Mouse (Mus musculus) lung, embryonic 15.5 days (tissue): ENCODE measurements at regions not wholly inside any gene's neighbourhood (a gene's known extent, or its start where the extent isn't known, plus 50 kb on each side); places are given as distances from the start of the nearest gene placed in this dataset.

Experiments used
- ATAC-seq: fragments of 200-750 bp; cut with Nextera tagmentation; 2 replicates; pipeline ENCODE4 v1.8.0; 2017; ENCODE audit warnings: moderate number of reproducible peaks, borderline replicate concordance; ENCODE audit not compliant: low FRiP score, low TSS enrichment; ENCODE audit errors: extremely low read depth
- H3K27ac ChIP-seq: fragments of 300-500 bp; sonication (generic); 2 replicates; pipeline ENCODE4 v1.5.1; 2015; ENCODE audit warnings: moderate library complexity, mild to moderate bottlenecking, inconsistent platforms
- H3K27me3 ChIP-seq: fragments of 300-500 bp; sonication (generic); 2 replicates; pipeline ENCODE4 v1.6.1; 2015; ENCODE audit warnings: inconsistent platforms
- H3K36me3 ChIP-seq: fragments of 300-500 bp; sonication (generic); 2 replicates; pipeline ENCODE4 v1.6.1; 2015; ENCODE audit warnings: inconsistent platforms
- H3K4me1 ChIP-seq: fragments of 300-500 bp; sonication (generic); 2 replicates; pipeline ENCODE4 v1.6.1; 2015; ENCODE audit warnings: inconsistent platforms
- H3K4me2 ChIP-seq: fragments of 300-500 bp; sonication (generic); 2 replicates; pipeline ENCODE4 v1.6.1; 2015; ENCODE audit warnings: inconsistent platforms, mild to moderate bottlenecking, moderate library complexity
- H3K4me3 ChIP-seq: fragments of 300-500 bp; sonication (generic); 2 replicates; pipeline ENCODE4 v1.5.1; 2015; ENCODE audit warnings: mild to moderate bottlenecking, inconsistent platforms
- H3K9ac ChIP-seq: fragments of 300-500 bp; sonication (generic); 2 replicates; pipeline ENCODE4 v1.6.1; 2015; ENCODE audit warnings: inconsistent platforms
- H3K9me3 ChIP-seq: fragments of 300-500 bp; sonication (generic); 2 replicates; pipeline ENCODE4 v1.6.1; 2016; ENCODE audit warnings: inconsistent platforms
- WGBS: fragments of 180-500 bp; shearing (Covaris S2); methylation state at CpG from one replicate; pipeline ENCODE4 v1.1.7; 2015; 5-methylcytosine and 5-hydroxymethylcytosine counted together

DNA sequence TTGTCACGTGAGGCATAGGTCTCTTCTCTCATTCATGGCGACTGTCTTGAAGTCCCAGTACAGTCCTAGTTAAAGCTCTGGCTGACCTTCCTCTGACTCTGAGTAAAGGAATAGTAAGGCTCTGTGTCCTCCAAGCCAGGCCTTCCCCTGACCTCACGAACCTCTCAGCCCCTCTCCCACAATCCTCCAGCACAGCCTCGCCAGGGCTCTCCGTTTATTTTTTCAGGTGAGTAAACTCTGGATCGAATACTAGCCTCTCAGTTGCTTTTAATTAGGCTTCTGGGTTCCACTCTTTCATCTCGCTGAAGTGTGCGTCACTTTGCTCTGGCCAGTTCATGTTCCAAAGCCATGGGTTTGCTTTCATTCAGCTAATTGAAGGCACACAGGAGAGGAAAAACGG, 133.8 kb downstream of the Mylk4 start:
- Histone ChIP-seq H3K4me3 (no peak overlapping the region), H3K27ac (no peak overlapping the region), H3K36me3 (no peaks in the 10 kb centered on the region), H3K27me3 (peaks cover 17% of the 10 kb centered on the region; the same call in 1 of the 2 replicates), H3K9me3 (no peaks in the 10 kb centered on the region), H3K4me1 (no peaks in the 10 kb centered on the region), H3K9ac (no peak overlapping the region), H3K4me2 (no peak overlapping the region)
- WGBS, result 42% methylated on average over 9 of the region's 9 CpGs
- ATAC-seq, result no peak

DNA sequence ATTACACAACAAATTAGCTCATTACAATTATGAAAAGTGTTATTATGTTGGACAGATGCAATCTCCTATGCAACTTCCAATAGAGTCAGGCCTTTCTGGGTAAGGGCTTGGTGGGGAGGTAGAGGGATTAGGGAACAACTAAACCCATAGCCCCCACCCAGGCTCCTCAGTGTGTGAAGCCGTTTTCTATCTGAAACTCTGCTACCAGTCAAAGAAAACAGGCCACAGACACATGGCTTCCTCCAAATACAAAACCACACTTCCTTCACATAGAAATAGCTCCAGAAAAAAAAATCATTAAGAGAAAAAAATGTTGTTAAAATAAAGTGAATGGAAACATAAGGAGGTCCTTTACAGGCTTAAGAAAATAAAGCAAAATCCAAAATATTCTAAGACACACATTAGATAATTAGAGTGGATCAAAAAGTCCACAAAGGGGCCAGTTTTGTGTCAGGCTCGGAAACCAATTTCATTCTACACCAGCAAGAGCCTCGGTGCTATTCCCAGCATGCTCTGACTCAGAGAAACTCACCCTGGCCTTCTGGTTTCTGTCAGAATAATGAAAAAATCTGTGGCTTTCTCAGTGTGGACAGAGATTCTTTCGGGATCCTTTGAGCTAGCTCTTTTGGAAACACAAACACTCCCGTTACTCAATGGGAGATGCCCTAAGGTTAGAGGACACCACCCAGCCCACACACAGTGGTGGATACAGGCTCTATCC, 140.6 kb downstream of the Mylk4 start:
- WGBS, result 57% methylated on average over 5 of the region's 5 CpGs
- ATAC-seq, result no peak

GRCm38 (mm10) chr13:32640941-32641340, 142.8 kb downstream of the Mylk4 start:
- Histone ChIP-seq H3K36me3 (no peaks in the 10 kb centered on the region), H3K4me2 (no peak overlapping the region), H3K4me1 (no peaks in the 10 kb centered on the region), H3K27me3 (no peaks in the 10 kb centered on the region), H3K27ac (no peak overlapping the region), H3K4me3 (no peak overlapping the region), H3K9me3 (no peaks in the 10 kb centered on the region), H3K9ac (no peak overlapping the region)
- no peak for ATAC-seq
- 89% methylated on average over 2 of the region's 2 CpGs for WGBS

More for the DNA sequence above, 140.6 kb downstream of the Mylk4 start:
- Histone ChIP-seq H3K9ac (no peak overlapping the region), H3K36me3 (no peaks in the 10 kb centered on the region), H3K9me3 (no peaks in the 10 kb centered on the region), H3K4me3 (no peak overlapping the region), H3K4me2 (no peak overlapping the region), H3K27me3 (no peaks in the 10 kb centered on the region), H3K4me1 (no peaks in the 10 kb centered on the region), H3K27ac (no peak overlapping the region)

DNA sequence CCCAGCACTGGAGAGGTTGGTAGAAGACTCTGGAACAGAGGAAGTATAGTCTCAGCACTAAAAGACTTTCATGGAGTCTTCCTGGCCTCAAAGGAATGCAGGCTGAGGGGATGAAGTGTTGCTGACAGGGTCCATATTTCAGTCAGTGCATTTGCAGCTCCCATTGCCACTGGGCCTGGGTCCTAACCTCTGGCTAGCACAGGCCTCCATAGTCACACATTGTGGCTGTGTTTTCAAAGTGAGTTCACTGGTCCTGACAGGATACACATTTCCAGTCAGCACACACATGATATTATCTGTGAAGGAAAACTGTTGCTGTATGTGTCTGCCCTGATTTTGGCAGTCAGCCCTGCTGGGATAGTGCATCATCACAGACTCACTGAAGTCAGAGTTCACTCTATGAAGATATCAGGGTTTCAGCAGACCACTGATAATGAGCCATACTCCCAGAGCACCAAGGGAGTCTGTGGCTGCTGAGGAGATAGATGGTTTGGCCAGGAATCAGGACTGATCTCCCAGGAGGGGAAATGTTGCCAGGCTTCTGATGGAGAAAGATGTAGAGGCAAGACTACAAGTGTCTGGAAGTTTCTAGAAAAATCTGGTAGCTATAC, 153.5 kb downstream of the Mylk4 start:
- H3K4me3 ChIP-seq, result no peak overlapping the region
- H3K27ac ChIP-seq, result no peak overlapping the region
- H3K4me1 ChIP-seq, result peaks cover 10% of the 10 kb centered on the region; the same call in 1 of the 2 replicates
- no peaks in the 10 kb centered on the region for H3K9me3 ChIP-seq
- peaks cover 20% of the 10 kb centered on the region; the same call in 1 of the 2 replicates for H3K27me3 ChIP-seq
- H3K9ac ChIP-seq, result no peak overlapping the region
- no peak overlapping the region for H3K4me2 ChIP-seq
- no peaks in the 10 kb centered on the region for H3K36me3 ChIP-seq
- ATAC-seq, result peak; percentile 96

DNA sequence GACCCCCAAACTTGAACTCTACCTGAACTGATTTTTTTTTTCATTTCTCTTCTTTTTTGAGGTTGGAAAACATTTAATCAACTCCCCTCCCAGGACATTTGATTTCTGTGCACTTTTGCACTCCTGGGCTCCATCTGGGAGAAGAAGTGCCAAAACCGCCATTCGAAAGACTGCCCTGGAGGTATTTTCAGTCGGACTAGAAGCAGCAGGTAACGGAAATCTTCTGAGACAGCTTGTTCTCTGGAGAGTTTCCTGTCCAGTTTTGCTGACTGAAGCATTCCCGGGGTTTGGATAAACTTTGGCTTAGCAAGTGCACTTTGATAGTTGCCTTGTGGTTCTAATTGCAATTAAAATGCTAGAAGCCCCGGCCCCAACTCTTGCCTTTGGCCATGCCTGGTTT, 169.8 kb downstream of the Mylk4 start:
- Histone ChIP-seq H3K9me3 (no peaks in the 10 kb centered on the region), H3K4me1 (peaks cover 11% of the 10 kb centered on the region; the same call in 1 of the 2 replicates), H3K4me3 (no peak overlapping the region), H3K36me3 (no peaks in the 10 kb centered on the region), H3K27me3 (no peaks in the 10 kb centered on the region; the same call in 1 of the 2 replicates), H3K9ac (no peak overlapping the region), H3K4me2 (no peak overlapping the region), H3K27ac (no peak overlapping the region)
- no peak for ATAC-seq
- WGBS, result 46% methylated on average over 6 of the region's 6 CpGs

GRCm38 (mm10) chr13:32611551-32612295, 172.0 kb downstream of the Mylk4 start:
- 28% methylated on average over 13 of the region's 13 CpGs for WGBS
- Histone ChIP-seq H3K4me1 (peaks cover 11% of the 10 kb centered on the region; the same call in 1 of the 2 replicates), H3K36me3 (no peaks in the 10 kb centered on the region), H3K9me3 (no peaks in the 10 kb centered on the region), H3K4me3 (no peak overlapping the region), H3K9ac (no peak overlapping the region), H3K27ac (no peak overlapping the region), H3K4me2 (no peak overlapping the region), H3K27me3 (no peaks in the 10 kb centered on the region; the same call in 1 of the 2 replicates)
- ATAC-seq, result no peak

GRCm38 (mm10) chr13:32610970-32611369, 172.8 kb downstream of the Mylk4 start:
- Histone ChIP-seq H3K4me2 (no peak overlapping the region), H3K4me3 (no peak overlapping the region), H3K27ac (no peak overlapping the region), H3K9ac (no peak overlapping the region), H3K36me3 (no peaks in the 10 kb centered on the region), H3K4me1 (peaks cover 11% of the 10 kb centered on the region; the same call in 1 of the 2 replicates), H3K9me3 (no peaks in the 10 kb centered on the region), H3K27me3 (no peaks in the 10 kb centered on the region; the same call in 1 of the 2 replicates)
- ATAC-seq, result no peak
- 7% methylated on average over 5 of the region's 5 CpGs for WGBS

- H3K4me1 ChIP-seq, result peaks cover 11% of the 10 kb centered on the region; the same call in 1 of the 2 replicates
- no peaks in the 10 kb centered on the region for H3K36me3 ChIP-seq
- no peaks in the 10 kb centered on the region; the same call in 1 of the 2 replicates for H3K27me3 ChIP-seq
- H3K4me3 ChIP-seq, result no peak overlapping the region
- H3K4me2 ChIP-seq, result no peak overlapping the region
- H3K9ac ChIP-seq, result no peak overlapping the region
- no peak overlapping the region for H3K27ac ChIP-seq
- no peak for ATAC-seq
- WGBS, result 78% methylated on average over 3 of the region's 3 CpGs
- H3K9me3 ChIP-seq, result no peaks in the 10 kb centered on the region
Measured at GRCm38 (mm10) chr13:32608413-32608812, 175.3 kb downstream of the Mylk4 start.

DNA sequence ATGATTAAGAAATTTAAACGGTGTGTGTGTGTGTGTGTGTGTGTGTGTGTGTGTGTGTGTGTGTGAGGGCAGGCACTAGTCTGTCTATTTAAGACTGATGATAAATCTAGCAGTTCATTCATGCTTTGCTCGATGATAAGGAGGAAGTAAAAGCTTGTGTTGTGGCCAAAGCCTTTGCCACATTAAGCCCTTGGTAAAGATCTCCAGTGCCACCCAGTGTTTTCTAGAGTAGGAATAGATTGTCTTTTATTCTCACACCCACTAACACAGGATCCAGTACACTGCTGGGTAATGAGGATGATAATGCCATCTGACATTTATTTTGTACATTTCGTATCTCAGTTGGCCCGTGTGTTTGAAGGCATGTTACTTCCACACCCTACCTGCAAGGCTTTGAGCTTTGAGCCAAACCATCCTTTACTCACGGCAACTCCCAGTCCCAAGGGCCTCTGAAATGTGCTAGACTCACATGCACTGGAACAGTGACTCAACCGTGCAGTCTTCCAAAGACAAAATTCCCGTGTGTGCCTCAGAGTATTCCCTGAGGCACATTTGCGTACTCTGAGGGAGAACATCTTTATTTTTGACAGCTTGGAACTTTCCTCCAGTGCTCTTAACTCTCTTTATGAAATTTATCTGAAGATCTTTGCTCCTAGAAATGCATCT, 179.7 kb downstream of the Mylk4 start:
- Histone ChIP-seq H3K9ac (no peak overlapping the region), H3K36me3 (no peaks in the 10 kb centered on the region), H3K4me1 (no peaks in the 10 kb centered on the region), H3K27ac (no peak overlapping the region), H3K4me2 (no peak overlapping the region), H3K4me3 (no peak overlapping the region), H3K9me3 (no peaks in the 10 kb centered on the region), H3K27me3 (no peaks in the 10 kb centered on the region)
- WGBS, result 65% methylated on average over 8 of the region's 8 CpGs
- no peak for ATAC-seq

GRCm38 (mm10) chr13:32601315-32601714, 182.4 kb downstream of the Mylk4 start:
- Histone ChIP-seq H3K27ac (no peak overlapping the region), H3K36me3 (no peaks in the 10 kb centered on the region), H3K4me2 (no peak overlapping the region), H3K4me1 (no peaks in the 10 kb centered on the region), H3K27me3 (no peaks in the 10 kb centered on the region), H3K9me3 (no peaks in the 10 kb centered on the region), H3K4me3 (no peak overlapping the region), H3K9ac (no peak overlapping the region)
- ATAC-seq, result no peak
- 76% methylated on average over 5 of the region's 5 CpGs for WGBS

DNA sequence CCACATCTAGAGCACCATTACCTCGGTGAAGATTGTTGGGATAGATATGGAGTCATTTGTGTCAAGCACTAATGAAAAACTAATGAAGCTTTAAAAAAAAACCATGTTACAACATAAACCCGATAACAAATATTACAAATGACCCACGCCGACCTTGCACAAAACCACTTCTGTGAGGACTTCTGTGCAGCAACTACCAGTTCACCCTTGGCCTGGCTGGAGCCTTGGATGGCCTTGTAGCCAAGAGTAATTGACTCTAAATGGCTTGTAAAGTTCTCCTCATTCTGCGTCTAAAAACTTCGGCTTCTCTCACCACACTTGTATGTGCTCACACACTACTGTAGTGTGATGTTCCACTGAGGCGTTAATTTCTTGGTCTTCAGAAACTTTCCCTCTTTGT, 190.1 kb downstream of the Mylk4 start:
- 90% methylated on average over 7 of the region's 7 CpGs for WGBS
- Histone ChIP-seq H3K4me1 (no peaks in the 10 kb centered on the region), H3K27me3 (no peaks in the 10 kb centered on the region), H3K9ac (no peak overlapping the region), H3K36me3 (no peaks in the 10 kb centered on the region), H3K4me2 (no peak overlapping the region), H3K27ac (no peak overlapping the region), H3K9me3 (0 out of 2 replicates have a peak, but pooled peaks cover 3% of the 10 kb centered on the region), H3K4me3 (no peak overlapping the region)
- no peak for ATAC-seq
